Mouse (Mus musculus): ENCODE data around the gene Galk1. TPM values are rescaled to one million over a fixed set of nuclear protein-coding genes. Genes with fewer than 3 reads are reported as not detected.

Galk1 gene
- polyA plus RNA-seq, 1 experiment from 2014 or later, result 128 TPM

DNA sequence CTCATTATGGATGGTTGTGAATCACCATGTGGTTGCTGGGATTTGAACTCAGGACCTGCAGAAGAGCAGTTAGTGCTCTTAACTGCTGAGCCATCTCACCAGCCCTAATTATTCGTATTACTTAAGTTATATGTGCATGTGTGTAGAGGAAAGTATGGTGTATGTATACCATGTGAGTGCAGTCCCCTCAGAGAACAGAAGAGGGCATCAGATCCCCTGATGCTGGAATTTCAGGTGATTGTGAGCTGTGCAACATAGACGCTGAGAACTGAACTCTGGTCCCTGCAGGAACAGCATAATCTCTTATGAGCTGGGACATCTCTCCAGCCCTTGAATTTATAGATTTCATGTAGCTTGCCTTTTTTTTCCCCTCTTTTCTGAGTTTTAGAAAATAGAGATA, 29.3 kb upstream of the Galk1 start:
- H3K9me3 ChIP-seq (ENCODE audit: control insufficient read depth, low read length), result no peaks in the 10 kb centered on the region
- 97% methylated on average over 2 of the region's 2 CpGs for WGBS
- H3K36me3 ChIP-seq (ENCODE audit: control insufficient read depth, insufficient read depth, low read length), result peaks cover 52% of the 10 kb centered on the region
- no peaks in the 10 kb centered on the region for H3K4me1 ChIP-seq (ENCODE audit: control insufficient read depth in 2 of 2, insufficient read depth in 2 of 2, low read length in 2 of 2)
- no peak overlapping the region for H3K9ac ChIP-seq (ENCODE audit: low read length)
- no peak for ATAC-seq (ENCODE audit: insufficient number of reproducible peaks, insufficient read depth, low FRiP score, low read depth)
- H3K4me3 ChIP-seq (ENCODE audit: control insufficient read depth in 1 of 2, insufficient read depth in 1 of 2, low read depth in 1 of 2, low read length in 2 of 2), result no peak overlapping the region
- H3K27me3 ChIP-seq (ENCODE audit: control insufficient read depth, insufficient read depth, low read length), result no peaks in the 10 kb centered on the region
- H3K4me2 ChIP-seq (ENCODE audit: low read length), result no peak overlapping the region
- H3K27ac ChIP-seq (replicated peaks in 1 of 2; ENCODE audit: control insufficient read depth in 1 of 2, insufficient read depth in 1 of 2, low read depth in 2 of 2, low read length in 2 of 2), result no peak overlapping the region

GRCm38 (mm10) chr11:116040593-116040992, 28.1 kb upstream of the Galk1 start:
- Histone ChIP-seq H3K9me3 (ENCODE audit: control insufficient read depth, low read length) (no peaks in the 10 kb centered on the region), H3K9ac (ENCODE audit: low read length) (no peak overlapping the region), H3K36me3 (ENCODE audit: control insufficient read depth, insufficient read depth, low read length) (peaks cover 51% of the 10 kb centered on the region), H3K4me1 (ENCODE audit: control insufficient read depth in 2 of 2, insufficient read depth in 2 of 2, low read length in 2 of 2) (no peaks in the 10 kb centered on the region), H3K27ac (replicated peaks in 1 of 2; ENCODE audit: control insufficient read depth in 1 of 2, insufficient read depth in 1 of 2, low read depth in 2 of 2, low read length in 2 of 2) (no peak overlapping the region), H3K27me3 (ENCODE audit: control insufficient read depth, insufficient read depth, low read length) (no peaks in the 10 kb centered on the region), H3K4me2 (ENCODE audit: low read length) (no peak overlapping the region), H3K4me3 (ENCODE audit: control insufficient read depth in 1 of 2, insufficient read depth in 1 of 2, low read depth in 1 of 2, low read length in 2 of 2) (no peak overlapping the region)
- 61% methylated on average over 6 of the region's 6 CpGs for WGBS
- no peak for ATAC-seq (ENCODE audit: insufficient number of reproducible peaks, insufficient read depth, low FRiP score, low read depth)

- WGBS, result 96% methylated on average over 9 of the region's 9 CpGs
- H3K36me3 ChIP-seq (ENCODE audit: control insufficient read depth, insufficient read depth, low read length), result peaks cover 42% of the 10 kb centered on the region
Observed at GRCm38 (mm10) chr11:116037826-116038225, 25.3 kb upstream of the Galk1 start.

DNA sequence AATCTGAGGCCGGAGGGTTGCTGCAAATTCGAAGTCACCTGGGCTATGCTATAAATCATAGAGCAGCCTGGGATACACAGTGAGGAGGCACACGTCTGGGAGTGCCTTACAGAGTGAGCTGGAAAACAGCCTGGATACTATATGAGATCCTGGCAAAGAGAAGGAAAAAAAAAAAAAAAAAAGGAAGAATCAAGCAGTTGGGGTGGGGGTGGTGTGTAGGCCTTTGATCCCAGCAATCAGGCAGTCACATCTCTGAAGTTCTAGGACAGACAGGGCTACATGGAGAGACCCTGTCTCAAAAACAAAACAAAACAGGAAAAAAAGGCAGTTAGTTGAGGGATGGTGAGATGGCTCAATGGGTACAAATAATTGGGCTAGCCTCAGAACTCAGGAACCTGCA, 24.2 kb upstream of the Galk1 start:
- WGBS, result 92% methylated on average over 3 of the region's 3 CpGs
- no peak overlapping the region for H3K9ac ChIP-seq (ENCODE audit: low read length)
- no peak overlapping the region for H3K4me2 ChIP-seq (ENCODE audit: low read length)
- H3K9me3 ChIP-seq (ENCODE audit: control insufficient read depth, low read length), result no peaks in the 10 kb centered on the region
- H3K36me3 ChIP-seq (ENCODE audit: control insufficient read depth, insufficient read depth, low read length), result peaks cover 37% of the 10 kb centered on the region
- H3K27me3 ChIP-seq (ENCODE audit: control insufficient read depth, insufficient read depth, low read length), result no peaks in the 10 kb centered on the region
- H3K4me1 ChIP-seq (ENCODE audit: control insufficient read depth in 2 of 2, insufficient read depth in 2 of 2, low read length in 2 of 2), result peaks cover under 1 to 2% of the 10 kb centered on the region in 2 experiments; a peak in 2 of 4 replicates
- no peak overlapping the region for H3K27ac ChIP-seq (replicated peaks in 1 of 2; ENCODE audit: control insufficient read depth in 1 of 2, insufficient read depth in 1 of 2, low read depth in 2 of 2, low read length in 2 of 2)
- no peak for ATAC-seq (ENCODE audit: insufficient number of reproducible peaks, insufficient read depth, low FRiP score, low read depth)
- H3K4me3 ChIP-seq (ENCODE audit: control insufficient read depth in 1 of 2, insufficient read depth in 1 of 2, low read depth in 1 of 2, low read length in 2 of 2), result no peak overlapping the region

More at GRCm38 (mm10) chr11:116037826-116038225, 25.3 kb upstream of the Galk1 start:
- Histone ChIP-seq H3K4me3 (ENCODE audit: control insufficient read depth in 1 of 2, insufficient read depth in 1 of 2, low read depth in 1 of 2, low read length in 2 of 2) (no peak overlapping the region), H3K9ac (ENCODE audit: low read length) (no peak overlapping the region), H3K4me2 (ENCODE audit: low read length) (no peak overlapping the region), H3K27ac (replicated peaks in 1 of 2; ENCODE audit: control insufficient read depth in 1 of 2, insufficient read depth in 1 of 2, low read depth in 2 of 2, low read length in 2 of 2) (no peak overlapping the region), H3K27me3 (ENCODE audit: control insufficient read depth, insufficient read depth, low read length) (no peaks in the 10 kb centered on the region), H3K9me3 (ENCODE audit: control insufficient read depth, low read length) (no peaks in the 10 kb centered on the region), H3K4me1 (ENCODE audit: control insufficient read depth in 2 of 2, insufficient read depth in 2 of 2, low read length in 2 of 2) (no peaks in the 10 kb centered on the region)
- ATAC-seq (ENCODE audit: insufficient number of reproducible peaks, insufficient read depth, low FRiP score, low read depth), result no peak

GRCm38 (mm10) chr11:116034584-116034983, 22.1 kb upstream of the Galk1 start:
- WGBS, result 91% methylated on average over 6 of the region's 6 CpGs
- Histone ChIP-seq H3K4me1 (ENCODE audit: control insufficient read depth in 2 of 2, insufficient read depth in 2 of 2, low read length in 2 of 2) (peaks cover 5 to 12% of the 10 kb centered on the region in 2 experiments), H3K4me3 (ENCODE audit: control insufficient read depth in 1 of 2, insufficient read depth in 1 of 2, low read depth in 1 of 2, low read length in 2 of 2) (no peak overlapping the region), H3K27me3 (ENCODE audit: control insufficient read depth, insufficient read depth, low read length) (no peaks in the 10 kb centered on the region), H3K27ac (replicated peaks in 1 of 2; ENCODE audit: control insufficient read depth in 1 of 2, insufficient read depth in 1 of 2, low read depth in 2 of 2, low read length in 2 of 2) (no peak overlapping the region), H3K36me3 (ENCODE audit: control insufficient read depth, insufficient read depth, low read length) (peaks cover 25% of the 10 kb centered on the region), H3K9me3 (ENCODE audit: control insufficient read depth, low read length) (no peaks in the 10 kb centered on the region), H3K4me2 (ENCODE audit: low read length) (no peak overlapping the region), H3K9ac (ENCODE audit: low read length) (no peak overlapping the region)
- ATAC-seq (ENCODE audit: insufficient number of reproducible peaks, insufficient read depth, low FRiP score, low read depth), result no peak

- no peaks in the 10 kb centered on the region for H3K9me3 ChIP-seq (ENCODE audit: control insufficient read depth, low read length)
- 0 out of 2 replicates have a peak, but pooled peaks cover 8% of the 10 kb centered on the region for H3K36me3 ChIP-seq (ENCODE audit: control insufficient read depth, insufficient read depth, low read length)
- peak overlapping the region; percentile 99 to 100 for H3K27ac ChIP-seq (replicated peaks in 1 of 2; ENCODE audit: control insufficient read depth in 1 of 2, insufficient read depth in 1 of 2, low read depth in 2 of 2, low read length in 2 of 2)
- WGBS, result 24% methylated on average over 14 of the region's 14 CpGs
- peaks cover 5 to 15% of the 10 kb centered on the region in 2 experiments for H3K4me1 ChIP-seq (ENCODE audit: control insufficient read depth in 2 of 2, insufficient read depth in 2 of 2, low read length in 2 of 2)
- ATAC-seq (ENCODE audit: insufficient number of reproducible peaks, insufficient read depth, low FRiP score, low read depth), result peak; percentile 3; the same call in 1 of the 2 replicates
- peak overlapping the region; percentile 94 for H3K4me2 ChIP-seq (ENCODE audit: low read length)
- H3K4me3 ChIP-seq (ENCODE audit: control insufficient read depth in 1 of 2, insufficient read depth in 1 of 2, low read depth in 1 of 2, low read length in 2 of 2), result peak overlapping the region; percentile 72 to 80
- H3K27me3 ChIP-seq (ENCODE audit: control insufficient read depth, insufficient read depth, low read length), result no peaks in the 10 kb centered on the region
- peak overlapping the region; percentile 98 for H3K9ac ChIP-seq (ENCODE audit: low read length)
Observed at GRCm38 (mm10) chr11:116030898-116031845, 18.7 kb upstream of the Galk1 start.

DNA sequence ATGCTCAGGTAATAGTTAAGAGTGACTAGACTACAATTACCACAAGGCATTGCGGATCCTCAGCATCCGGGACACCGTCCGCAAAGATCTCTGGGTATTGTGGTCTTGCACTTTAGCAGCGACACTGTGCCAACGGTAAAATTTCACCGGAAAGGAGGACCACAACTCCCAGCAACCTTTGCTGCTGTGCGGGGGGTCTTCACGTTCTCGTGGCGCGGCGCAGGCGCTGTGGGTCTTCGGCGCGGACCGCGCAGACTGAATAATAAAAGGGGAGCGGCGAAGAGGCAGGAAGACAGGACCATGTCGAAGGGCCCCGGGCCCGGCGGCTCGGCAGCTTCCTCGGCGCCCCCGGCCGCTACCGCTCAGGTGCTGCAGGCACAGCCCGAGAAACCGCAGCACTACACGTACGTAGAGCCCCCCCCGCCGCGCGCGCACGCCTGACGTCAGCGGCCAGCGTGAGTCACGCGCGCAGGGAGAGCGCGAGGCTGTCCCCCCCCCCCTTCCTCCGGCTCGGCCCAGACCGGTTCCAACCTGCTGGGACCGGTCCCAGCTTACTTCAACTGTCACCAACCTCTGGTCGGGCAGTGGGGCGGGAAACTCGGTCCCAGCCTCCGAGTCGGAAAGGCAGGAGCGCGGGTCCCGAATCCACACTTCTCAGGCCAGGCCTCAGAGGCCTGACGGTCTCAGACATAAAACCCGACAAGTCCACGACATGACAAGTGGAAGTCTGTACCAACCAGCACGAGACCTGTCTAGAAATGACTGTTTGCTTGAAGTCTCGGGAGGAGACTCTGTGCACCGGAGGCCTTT, 17.8 kb upstream of the Galk1 start, which contains the start of gene Unk:
Gene Unk (plus strand): TSS at position 235 of the 810 bp plus-strand sequence.
- H3K36me3 ChIP-seq (ENCODE audit: control insufficient read depth, insufficient read depth, low read length), result 0 out of 2 replicates have a peak, but pooled peaks cover 4% of the 10 kb centered on the region
- peak within 1 kb of the TSS; percentile 99 to 100 for H3K27ac ChIP-seq (replicated peaks in 1 of 2; ENCODE audit: control insufficient read depth in 1 of 2, insufficient read depth in 1 of 2, low read depth in 2 of 2, low read length in 2 of 2)
- under 1% methylated on average over 67 of the region's 67 CpGs for WGBS
- peak within 1 kb of the TSS; percentile 72 to 80 for H3K4me3 ChIP-seq (ENCODE audit: control insufficient read depth in 1 of 2, insufficient read depth in 1 of 2, low read depth in 1 of 2, low read length in 2 of 2)
- peak within 1 kb of the TSS; percentile 98 for H3K9ac ChIP-seq (ENCODE audit: low read length)
- H3K27me3 ChIP-seq (ENCODE audit: control insufficient read depth, insufficient read depth, low read length), result no peaks in the 10 kb centered on the region
- ATAC-seq (ENCODE audit: insufficient number of reproducible peaks, insufficient read depth, low FRiP score, low read depth), result peak; percentile 95
- H3K4me2 ChIP-seq (ENCODE audit: low read length), result peak within 1 kb of the TSS; percentile 94
- no peaks in the 10 kb centered on the region for H3K9me3 ChIP-seq (ENCODE audit: control insufficient read depth, low read length)
- peaks cover 5 to 15% of the 10 kb centered on the region in 2 experiments for H3K4me1 ChIP-seq (ENCODE audit: control insufficient read depth in 2 of 2, insufficient read depth in 2 of 2, low read length in 2 of 2)
